In genomic region chr14:19800485-19800884, GRCm38 (mm10) we compare ENCODE assay signal across 22 mouse cellular contexts. TPM values are rescaled to one million over a fixed set of nuclear protein-coding genes. Genes with fewer than 3 reads are reported as not detected.
A peak's percentile ranks its signal among the peaks of the same experiment; 100 is the strongest.
DNase-seq lines count a peak whose midpoint lies in the region; ATAC-seq and TF ChIP-seq lines count a peak whose summit lies in the region.
"Had no signal": no experiment of that assay in that cellular context is flagged by ENCODE, and none has a peak within 500 bp of the region (broad histone marks: within the 10 kb centered on the region; RNA-seq: fewer than 3 reads in every experiment).

No protein-coding gene starts in this region.

- H3K4me2 ChIP-seq in hindbrain, embryonic 15.5 days: no peak overlapping the region
- H3K4me2 ChIP-seq in hindbrain, postnatal 0 days (ENCODE audit: low read depth, low read length): no peak overlapping the region
- H3K4me2 ChIP-seq in hindbrain, embryonic 11.5 days (replicated peaks; ENCODE audit: low read depth, low read length): no peak overlapping the region
- H3K4me2 ChIP-seq: embryonic facial prominence, embryonic 13.5 days; embryonic facial prominence, embryonic 15.5 days; forebrain, embryonic 13.5 days; forebrain, embryonic 15.5 days had no signal

- no peaks in the 10 kb centered on the region for H3K27me3 ChIP-seq in hindbrain, embryonic 15.5 days
- no peaks in the 10 kb centered on the region for H3K27me3 ChIP-seq in hindbrain, embryonic 10.5 days (ENCODE audit: insufficient read depth, poor library complexity, severe bottlenecking)
- no peaks in the 10 kb centered on the region for H3K27me3 ChIP-seq in hindbrain, postnatal 0 days (ENCODE audit: insufficient read depth, low read length)
- H3K27me3 ChIP-seq in hindbrain, embryonic 11.5 days (ENCODE audit: control insufficient read depth, insufficient read depth, low read length): no peaks in the 10 kb centered on the region
- H3K27me3 ChIP-seq in embryonic facial prominence, embryonic 10.5 days (replicated peaks; ENCODE audit: low read depth, poor library complexity, severe bottlenecking): no peaks in the 10 kb centered on the region
- H3K27me3 ChIP-seq: embryonic facial prominence, embryonic 13.5 days; embryonic facial prominence, embryonic 15.5 days; forebrain, embryonic 13.5 days; forebrain, embryonic 15.5 days had no signal

- no peak for DNase-seq in hindbrain, embryonic 10.5 days (ENCODE audit: low spot score)
- no peak for DNase-seq in hindbrain, postnatal 0 days (ENCODE audit: low spot score)
- no peak for DNase-seq in hindbrain, embryonic 11.5 days (ENCODE audit: low spot score)
- no peak for DNase-seq in embryonic facial prominence, embryonic 10.5 days (ENCODE audit: low spot score)
- DNase-seq in embryo, embryonic 11 days: no peak
- DNase-seq: adrenal gland, adult 2 months; adrenal gland, postnatal 10 days; adrenal gland, postnatal 25 days; cerebellum, adult 11 months; cerebellum, adult 18-20 months; cerebellum, adult 8-10 months; cerebellum, adult 9-11 months; cerebellum, postnatal 14 days; cerebellum, postnatal 36 days had no signal

- H3K9ac ChIP-seq in hindbrain, embryonic 15.5 days: no peak overlapping the region
- H3K9ac ChIP-seq in hindbrain, postnatal 0 days (replicated peaks; ENCODE audit: low read length): no peak overlapping the region
- H3K9ac ChIP-seq in hindbrain, embryonic 11.5 days (ENCODE audit: low read depth, low read length): no peak overlapping the region
- H3K9ac ChIP-seq: embryonic facial prominence, embryonic 13.5 days; embryonic facial prominence, embryonic 15.5 days; forebrain, embryonic 13.5 days; forebrain, embryonic 15.5 days had no signal

- TF ChIP-seq CTCF in hindbrain, postnatal 0 days (IDR thresholded peaks at IDR 0.05; ENCODE audit: low read depth): no peak

- no peak overlapping the region for H3K4me3 ChIP-seq in hindbrain, embryonic 15.5 days
- H3K4me3 ChIP-seq in hindbrain, embryonic 10.5 days: no peak overlapping the region
- no peak overlapping the region for H3K4me3 ChIP-seq in hindbrain, postnatal 0 days (ENCODE audit: low read length)
- H3K4me3 ChIP-seq in hindbrain, embryonic 11.5 days (ENCODE audit: low read depth, low read length): no peak overlapping the region
- H3K4me3 ChIP-seq in embryonic facial prominence, embryonic 10.5 days: no peak overlapping the region
- H3K4me3 ChIP-seq: embryonic facial prominence, embryonic 13.5 days; embryonic facial prominence, embryonic 15.5 days; erythroblast, embryonic 14.5 days; forebrain, embryonic 10.5 days; forebrain, embryonic 13.5 days; forebrain, embryonic 15.5 days had no signal

- ATAC-seq in hindbrain, embryonic 15.5 days (ENCODE audit: low FRiP score, low read depth): 0 out of 2 replicates have a peak, but pooled peaks have one; percentile 29
- peak; percentile 61; the same call in 1 of the 2 replicates for ATAC-seq in hindbrain, postnatal 0 days
- ATAC-seq in hindbrain, embryonic 11.5 days (ENCODE audit: low FRiP score): no peak
- ATAC-seq: forebrain, embryonic 15.5 days had no signal

- no peaks in the 10 kb centered on the region for H3K36me3 ChIP-seq in hindbrain, embryonic 15.5 days
- peaks cover 19% of the 10 kb centered on the region for H3K36me3 ChIP-seq in hindbrain, embryonic 10.5 days
- no peaks in the 10 kb centered on the region for H3K36me3 ChIP-seq in hindbrain, postnatal 0 days (ENCODE audit: insufficient read depth, low read length)
- H3K36me3 ChIP-seq in hindbrain, embryonic 11.5 days (ENCODE audit: control insufficient read depth, insufficient read depth, low read length): no peaks in the 10 kb centered on the region
- peaks cover 74% of the 10 kb centered on the region for H3K36me3 ChIP-seq in embryonic facial prominence, embryonic 10.5 days (replicated peaks)
- H3K36me3 ChIP-seq: forebrain, embryonic 15.5 days had no signal

- H3K4me1 ChIP-seq in hindbrain, embryonic 15.5 days (replicated peaks): no peaks in the 10 kb centered on the region
- peaks cover 11% of the 10 kb centered on the region for H3K4me1 ChIP-seq in hindbrain, embryonic 10.5 days (replicated peaks)
- H3K4me1 ChIP-seq in hindbrain, postnatal 0 days (ENCODE audit: insufficient read depth, low read length): no peaks in the 10 kb centered on the region
- H3K4me1 ChIP-seq in hindbrain, embryonic 11.5 days (replicated peaks; ENCODE audit: control insufficient read depth, insufficient read depth, low read length): no peaks in the 10 kb centered on the region
- H3K4me1 ChIP-seq in embryonic facial prominence, embryonic 10.5 days: peaks cover 13% of the 10 kb centered on the region
- H3K4me1 ChIP-seq: embryonic facial prominence, embryonic 15.5 days had no signal

- no peak overlapping the region for H3K27ac ChIP-seq in hindbrain, embryonic 15.5 days (replicated peaks)
- H3K27ac ChIP-seq in hindbrain, embryonic 10.5 days: no peak overlapping the region
- H3K27ac ChIP-seq in hindbrain, postnatal 0 days: no peak overlapping the region
- H3K27ac ChIP-seq in hindbrain, embryonic 11.5 days (ENCODE audit: low read depth, low read length): no peak overlapping the region
- 0 out of 2 replicates have a peak overlapping the region, but pooled peaks have one; percentile 10 for H3K27ac ChIP-seq in embryonic facial prominence, embryonic 10.5 days (replicated peaks)
- H3K27ac ChIP-seq: embryonic facial prominence, embryonic 13.5 days; embryonic facial prominence, embryonic 15.5 days; forebrain, embryonic 10.5 days; forebrain, embryonic 13.5 days; forebrain, embryonic 15.5 days had no signal

- 61% methylated on average over 2 of the region's 2 CpGs for WGBS in hindbrain, embryonic 15.5 days
- 53% methylated on average over 2 of the region's 2 CpGs for WGBS in hindbrain, embryonic 10.5 days
- WGBS in hindbrain, postnatal 0 days: 41% methylated on average over 2 of the region's 2 CpGs
- WGBS in hindbrain, embryonic 11.5 days: 46% methylated on average over 2 of the region's 2 CpGs
- WGBS in embryonic facial prominence, embryonic 10.5 days: 51% methylated on average over 2 of the region's 2 CpGs

- no peaks in the 10 kb centered on the region for H3K9me3 ChIP-seq in hindbrain, embryonic 15.5 days
- no peaks in the 10 kb centered on the region for H3K9me3 ChIP-seq in hindbrain, embryonic 10.5 days
- no peaks in the 10 kb centered on the region for H3K9me3 ChIP-seq in hindbrain, postnatal 0 days (ENCODE audit: low read length)
- H3K9me3 ChIP-seq in hindbrain, embryonic 11.5 days (ENCODE audit: control insufficient read depth, low read length): no peaks in the 10 kb centered on the region
- no peaks in the 10 kb centered on the region for H3K9me3 ChIP-seq in embryonic facial prominence, embryonic 10.5 days
- H3K9me3 ChIP-seq: embryonic facial prominence, embryonic 13.5 days; embryonic facial prominence, embryonic 15.5 days; forebrain, embryonic 10.5 days; forebrain, embryonic 13.5 days; forebrain, embryonic 15.5 days had no signal

RNA-seq across cellular contexts. Expression of gene Rtraf, which starts 23.1 kb away (rescaled TPM):
- 145 and 161 TPM in 2 replicates for polyA plus RNA-seq in hindbrain, embryonic 15.5 days (2015; fragmentation: Nextera tagmentation; extraction: Ambion mirVana)
- polyA plus RNA-seq in hindbrain, embryonic 10.5 days (2016; fragmentation: Nextera tagmentation; extraction: Ambion mirVana): 223 and 241 TPM in 2 replicates
- total RNA-seq in hindbrain, postnatal 0 days (2014; rRNA removed): 50.4 and 51.5 TPM in 2 replicates
- polyA plus RNA-seq in hindbrain, postnatal 0 days (2015; fragmentation: Nextera tagmentation; extraction: Ambion mirVana): 152 TPM in 2 replicates
- 268 and 277 TPM in 2 replicates for polyA plus RNA-seq in hindbrain, embryonic 11.5 days (2014; fragmentation: Nextera tagmentation; extraction: Ambion mirVana)
- polyA plus RNA-seq in embryonic facial prominence, embryonic 10.5 days (2016; fragmentation: Nextera tagmentation; extraction: Ambion mirVana): 226 and 232 TPM in 2 replicates

RNA-seq across cellular contexts. Expression of gene Nid2, which starts 49.4 kb away (rescaled TPM):
- polyA plus RNA-seq in hindbrain, embryonic 15.5 days (2015; fragmentation: Nextera tagmentation; extraction: Ambion mirVana): 45.7 and 48.2 TPM in 2 replicates
- 52.3 and 53.2 TPM in 2 replicates for polyA plus RNA-seq in hindbrain, embryonic 10.5 days (2016; fragmentation: Nextera tagmentation; extraction: Ambion mirVana)
- total RNA-seq in hindbrain, postnatal 0 days (2014; rRNA removed): 40.6 and 52.8 TPM in 2 replicates
- 22.5 and 25.5 TPM in 2 replicates for polyA plus RNA-seq in hindbrain, postnatal 0 days (2015; fragmentation: Nextera tagmentation; extraction: Ambion mirVana)
- 32.9 and 34.6 TPM in 2 replicates for polyA plus RNA-seq in hindbrain, embryonic 11.5 days (2014; fragmentation: Nextera tagmentation; extraction: Ambion mirVana)
- polyA plus RNA-seq in embryonic facial prominence, embryonic 10.5 days (2016; fragmentation: Nextera tagmentation; extraction: Ambion mirVana): 57.7 and 61.8 TPM in 2 replicates
- total RNA-seq: MEL had no signal
